Mouse (Mus musculus): ENCODE measurements at regions not wholly inside any gene's neighbourhood (a gene's known extent, or its start where the extent isn't known, plus 50 kb on each side); places are given as distances from the start of the nearest gene placed in this dataset.
A peak's percentile ranks its signal among the peaks of the same experiment; 100 is the strongest.

GRCm38 (mm10) chr4:154778818-154779217, 58.4 kb upstream of the Ttc34 start:
- TF ChIP-seq POLR2A (IDR thresholded peaks at IDR 0.05; ENCODE audit: borderline replicate concordance, extremely low read depth, insufficient read depth, insufficient read length) = no peak

DNA sequence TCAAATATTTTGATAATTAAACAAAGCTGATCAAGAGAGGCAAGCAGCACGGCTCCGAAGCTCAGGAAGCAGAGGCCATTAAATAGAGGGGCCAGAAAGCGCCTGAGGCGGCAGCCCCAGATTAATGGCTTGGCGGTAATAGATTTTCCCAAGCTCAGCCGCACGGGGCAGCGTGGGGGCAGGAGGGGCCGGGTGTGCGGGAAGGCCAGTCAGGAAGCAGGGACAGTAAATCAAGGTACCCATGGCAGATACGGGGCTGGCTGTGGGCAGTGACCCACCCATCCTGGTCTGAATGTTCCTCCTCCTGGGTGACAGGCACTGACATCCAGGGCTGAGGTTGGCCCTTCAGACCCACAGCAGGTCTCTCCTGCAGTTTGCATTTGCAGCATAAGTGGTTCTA, 55.9 kb upstream of the Ttc34 start:
- Histone ChIP-seq H3K9ac (ENCODE audit: low read depth, low read length, severe bottlenecking) (peak overlapping the region; percentile 8; the same call in 1 of the 2 replicates), H3K27me3 (ENCODE audit: control insufficient read depth, insufficient read depth, low read length) (0 out of 2 replicates have a peak, but pooled peaks cover 6% of the 10 kb centered on the region), H3K9me3 (ENCODE audit: control insufficient read depth, low read length) (no peaks in the 10 kb centered on the region), H3K4me1 (ENCODE audit: control insufficient read depth, insufficient read depth, low read length) (peaks cover 23% of the 10 kb centered on the region), H3K36me3 (ENCODE audit: control insufficient read depth, insufficient read depth, low read length) (no peaks in the 10 kb centered on the region), H3K4me2 (replicated peaks; ENCODE audit: low read depth, low read length, severe bottlenecking) (no peak overlapping the region), H3K4me3 (replicated peaks; ENCODE audit: low read length) (no peak overlapping the region), H3K27ac (replicated peaks; ENCODE audit: low read depth, low read length) (no peak overlapping the region)
- DNase-seq (ENCODE audit: low spot score) (peak; percentile 30), ATAC-seq (ENCODE audit: low FRiP score, low read depth) (no peak)
- 12% methylated on average over 10 of the region's 11 CpGs for WGBS
- TF ChIP-seq POLR2A (IDR thresholded peaks at IDR 0.05; ENCODE audit: borderline replicate concordance, extremely low read depth, insufficient read depth, insufficient read length) = no peak

More at GRCm38 (mm10) chr4:154778818-154779217, 58.4 kb upstream of the Ttc34 start:
- WGBS = 95% methylated on average over 1 of the region's 1 CpGs
- Histone ChIP-seq H3K9ac (ENCODE audit: low read depth, low read length, severe bottlenecking) (no peak overlapping the region), H3K9me3 (ENCODE audit: control insufficient read depth, low read length) (no peaks in the 10 kb centered on the region), H3K36me3 (ENCODE audit: control insufficient read depth, insufficient read depth, low read length) (no peaks in the 10 kb centered on the region), H3K27me3 (ENCODE audit: control insufficient read depth, insufficient read depth, low read length) (no peaks in the 10 kb centered on the region), H3K4me1 (ENCODE audit: control insufficient read depth, insufficient read depth, low read length) (peaks cover 28% of the 10 kb centered on the region), H3K27ac (replicated peaks; ENCODE audit: low read depth, low read length) (no peak overlapping the region), H3K4me3 (replicated peaks; ENCODE audit: low read length) (no peak overlapping the region), H3K4me2 (replicated peaks; ENCODE audit: low read depth, low read length, severe bottlenecking) (no peak overlapping the region)
- DNase-seq (ENCODE audit: low spot score) (no peak), ATAC-seq (ENCODE audit: low FRiP score, low read depth) (no peak)

- ATAC-seq (ENCODE audit: low FRiP score, low read depth) = no peak
- H3K9ac ChIP-seq (ENCODE audit: low read depth, low read length, severe bottlenecking) = no peak overlapping the region
These were observed 55.0 kb upstream of the Ttc34 start for GRCm38 (mm10) chr4:154782291-154782690.

DNA sequence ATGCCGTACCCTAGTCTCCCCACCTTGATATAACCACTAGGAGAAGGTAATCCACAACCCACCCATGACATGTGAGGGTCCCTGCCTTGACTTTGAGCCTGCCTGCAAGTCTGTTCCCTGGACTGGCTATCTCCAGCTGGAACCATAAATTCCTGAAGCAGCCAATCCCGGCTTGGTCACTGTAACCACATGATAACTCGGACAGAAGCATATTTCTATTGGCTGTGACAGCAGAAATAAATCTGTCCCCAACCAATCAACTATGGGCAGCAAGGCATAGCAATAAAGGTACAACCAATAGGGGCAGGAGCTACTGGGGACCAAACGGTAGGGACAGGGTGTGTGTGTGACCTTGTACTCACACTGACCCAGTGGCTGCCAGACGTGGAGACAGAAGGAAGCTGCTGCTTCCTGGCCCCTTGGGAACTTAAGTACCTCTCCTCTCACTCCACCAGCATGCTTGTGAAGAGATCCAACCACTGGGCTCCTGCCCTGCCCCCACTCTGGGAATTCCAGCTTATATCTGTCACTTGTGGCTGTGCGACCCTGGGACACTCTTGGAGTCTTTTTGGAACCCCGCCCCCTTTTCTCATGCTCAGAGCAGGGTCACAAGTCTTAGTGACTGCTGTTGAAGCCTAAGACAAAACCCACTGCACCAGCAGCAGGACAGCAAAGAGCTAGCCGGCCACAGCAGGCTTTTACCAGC, 51.8 kb upstream of the Ttc34 start:
- no peak overlapping the region for H3K4me2 ChIP-seq (replicated peaks; ENCODE audit: low read depth, low read length, severe bottlenecking)
- peaks cover 35% of the 10 kb centered on the region for H3K4me1 ChIP-seq (ENCODE audit: control insufficient read depth, insufficient read depth, low read length)
- DNase-seq (ENCODE audit: low spot score) (no peak), ATAC-seq (ENCODE audit: low FRiP score, low read depth) (no peak)
- no peaks in the 10 kb centered on the region for H3K9me3 ChIP-seq (ENCODE audit: control insufficient read depth, low read length)
- 48% methylated on average over 8 of the region's 8 CpGs for whole genome bisulfite sequencing
- H3K36me3 ChIP-seq (ENCODE audit: control insufficient read depth, insufficient read depth, low read length) = no peaks in the 10 kb centered on the region
- no peak overlapping the region for H3K27ac ChIP-seq (replicated peaks; ENCODE audit: low read depth, low read length)
- no peak overlapping the region for H3K9ac ChIP-seq (ENCODE audit: low read depth, low read length, severe bottlenecking)
- TF ChIP-seq POLR2A (IDR thresholded peaks at IDR 0.05; ENCODE audit: borderline replicate concordance, extremely low read depth, insufficient read depth, insufficient read length) = no peak
- 0 out of 2 replicates have a peak, but pooled peaks cover 6% of the 10 kb centered on the region for H3K27me3 ChIP-seq (ENCODE audit: control insufficient read depth, insufficient read depth, low read length)
- no peak overlapping the region for H3K4me3 ChIP-seq (replicated peaks; ENCODE audit: low read length)

More at GRCm38 (mm10) chr4:154782291-154782690, 55.0 kb upstream of the Ttc34 start:
- WGBS = 80% methylated on average over 8 of the region's 8 CpGs
- no peaks in the 10 kb centered on the region for H3K9me3 ChIP-seq (ENCODE audit: control insufficient read depth, low read length)
- no peak overlapping the region for H3K4me2 ChIP-seq (replicated peaks; ENCODE audit: low read depth, low read length, severe bottlenecking)
- DNase-seq (ENCODE audit: low spot score) = no peak
- peaks cover 28% of the 10 kb centered on the region for H3K4me1 ChIP-seq (ENCODE audit: control insufficient read depth, insufficient read depth, low read length)
- no peak for TF ChIP-seq POLR2A (IDR thresholded peaks at IDR 0.05; ENCODE audit: borderline replicate concordance, extremely low read depth, insufficient read depth, insufficient read length)
- no peaks in the 10 kb centered on the region for H3K36me3 ChIP-seq (ENCODE audit: control insufficient read depth, insufficient read depth, low read length)
- H3K4me3 ChIP-seq (replicated peaks; ENCODE audit: low read length) = no peak overlapping the region
- no peak overlapping the region for H3K27ac ChIP-seq (replicated peaks; ENCODE audit: low read depth, low read length)
- 0 out of 2 replicates have a peak, but pooled peaks cover 6% of the 10 kb centered on the region for H3K27me3 ChIP-seq (ENCODE audit: control insufficient read depth, insufficient read depth, low read length)

DNA sequence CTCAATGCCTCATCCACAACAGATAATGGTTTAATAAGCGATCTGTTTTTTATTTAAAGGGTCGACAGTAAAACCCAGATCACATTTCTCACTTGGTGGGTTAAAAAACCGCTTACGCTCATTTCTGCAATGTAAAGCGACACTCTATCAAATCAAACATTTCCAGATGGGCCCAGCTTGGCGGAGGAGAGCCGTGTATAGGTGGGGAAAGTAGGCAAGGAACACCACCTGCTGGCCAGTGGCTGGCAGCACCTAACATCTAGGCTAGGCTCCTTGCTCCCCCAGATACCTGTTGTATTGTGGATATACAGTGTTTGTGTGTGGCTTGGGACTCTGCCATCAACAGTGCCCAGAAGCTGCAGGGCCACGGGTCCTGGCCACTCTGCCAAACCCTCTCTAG, 50.1 kb upstream of the Ttc34 start:
- Histone ChIP-seq H3K4me3 (replicated peaks; ENCODE audit: low read length) (no peak overlapping the region), H3K4me1 (ENCODE audit: control insufficient read depth, insufficient read depth, low read length) (peaks cover 20% of the 10 kb centered on the region), H3K27me3 (ENCODE audit: control insufficient read depth, insufficient read depth, low read length) (0 out of 2 replicates have a peak, but pooled peaks cover 6% of the 10 kb centered on the region), H3K36me3 (ENCODE audit: control insufficient read depth, insufficient read depth, low read length) (no peaks in the 10 kb centered on the region), H3K27ac (replicated peaks; ENCODE audit: low read depth, low read length) (no peak overlapping the region; the same call in 1 of the 2 replicates), H3K9ac (ENCODE audit: low read depth, low read length, severe bottlenecking) (no peak overlapping the region), H3K9me3 (ENCODE audit: control insufficient read depth, low read length) (no peaks in the 10 kb centered on the region), H3K4me2 (replicated peaks; ENCODE audit: low read depth, low read length, severe bottlenecking) (no peak overlapping the region)
- ATAC-seq (ENCODE audit: low FRiP score, low read depth) (peak; percentile 82; the same call in 1 of the 2 replicates), DNase-seq (ENCODE audit: low spot score) (peak; percentile 86)
- TF ChIP-seq POLR2A (IDR thresholded peaks at IDR 0.05; ENCODE audit: borderline replicate concordance, extremely low read depth, insufficient read depth, insufficient read length) = no peak
- 19% methylated on average over 8 of the region's 8 CpGs for WGBS
